Mouse (Mus musculus) hindbrain, embryonic 12.5 days (tissue): ENCODE data around the gene Eng. TPM values are rescaled to one million over a fixed set of nuclear protein-coding genes. Genes with fewer than 3 reads are reported as not detected.

Source experiments
- ATAC-seq: fragments of 200-750 bp; cut with Nextera tagmentation; 2 replicates; pipeline ENCODE4 v1.8.0; 2017; ENCODE audit warnings: moderate TSS enrichment; ENCODE audit not compliant: low FRiP score
- H3K27ac ChIP-seq: fragments of 300-500 bp; sonication (generic); 2 replicates; pipeline ENCODE4 v1.5.1; 2016; ENCODE audit warnings: mild to moderate bottlenecking
- H3K27me3 ChIP-seq: fragments of 300-500 bp; sonication (generic); 2 replicates; pipeline ENCODE4 v1.6.1; 2016; ENCODE audit warnings: mild to moderate bottlenecking
- H3K36me3 ChIP-seq: fragments of 300-500 bp; sonication (generic); 2 replicates; pipeline ENCODE4 v1.6.1; 2016; ENCODE audit warnings: mild to moderate bottlenecking
- H3K4me1 ChIP-seq: fragments of 300-500 bp; sonication (generic); 2 replicates; pipeline ENCODE4 v1.6.1; 2016
- H3K4me2 ChIP-seq: fragments of 300-500 bp; sonication (generic); replicated peaks from 2 replicates; pipeline ENCODE4 v1.6.1; 2016; ENCODE audit warnings: mild to moderate bottlenecking
- H3K4me3 ChIP-seq: fragments of 300-500 bp; sonication (generic); 2 replicates; pipeline ENCODE4 v1.5.1; 2016; ENCODE audit warnings: mild to moderate bottlenecking
- H3K9ac ChIP-seq: fragments of 300-500 bp; sonication (generic); 2 replicates; pipeline ENCODE4 v1.6.1; 2016; ENCODE audit warnings: mild to moderate bottlenecking, moderate library complexity
- H3K9me3 ChIP-seq: fragments of 300-500 bp; sonication (generic); replicated peaks from 2 replicates; pipeline ENCODE4 v1.6.1; 2016; ENCODE audit warnings: mild to moderate bottlenecking
- WGBS: fragments of 180-500 bp; shearing (Covaris S2); methylation state at CpG from one replicate; pipeline ENCODE4 v1.1.7; 2016; 5-methylcytosine and 5-hydroxymethylcytosine counted together
- polyA plus RNA-seq: library from polyadenylated mRNA; unstranded; fragments of >200 nt; fragmentation: Nextera tagmentation; extraction: Ambion mirVana; gene quantifications from 2 replicates; pipeline ENCODE4 v1.2.1, GENCODE M21; 2016

Eng gene
- polyA plus RNA-seq, 1 experiment from 2014 or later: 31.6 TPM

DNA sequence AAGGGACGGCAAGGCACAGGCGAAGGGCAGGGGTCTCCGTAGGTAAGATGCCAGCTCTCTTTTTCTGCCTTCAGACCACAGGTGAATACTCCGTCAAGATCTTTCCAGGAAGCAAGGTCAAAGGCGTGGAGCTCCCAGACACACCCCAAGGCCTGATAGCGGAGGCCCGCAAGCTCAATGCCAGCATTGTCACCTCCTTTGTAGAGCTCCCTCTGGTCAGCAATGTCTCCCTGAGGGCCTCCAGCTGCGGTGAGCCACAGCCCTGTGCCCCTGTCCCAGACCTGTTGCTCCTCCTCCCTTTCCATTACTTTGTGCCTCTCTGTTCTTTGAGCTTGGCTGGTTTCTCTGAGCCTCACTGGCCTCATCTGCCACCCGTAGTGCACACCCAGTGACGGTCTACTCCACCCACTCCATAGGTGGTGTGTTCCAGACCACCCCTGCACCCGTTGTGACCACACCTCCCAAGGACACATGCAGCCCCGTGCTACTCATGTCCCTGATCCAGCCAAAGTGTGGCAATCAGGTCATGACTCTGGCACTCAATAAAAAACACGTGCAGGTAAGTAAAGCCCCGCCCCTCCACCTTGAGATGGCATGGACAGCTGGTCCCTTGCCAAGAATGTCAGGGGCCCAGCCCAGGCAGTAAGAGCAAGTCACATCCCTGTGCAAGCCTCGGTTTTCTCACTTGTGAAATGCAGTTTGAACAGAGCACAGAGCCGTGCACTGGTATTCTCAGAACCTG is 27.0 kb downstream of the Eng start:
- Histone ChIP-seq H3K27me3 (no peaks in the 10 kb centered on the region), H3K4me3 (no peak overlapping the region), H3K27ac (no peak overlapping the region), H3K4me1 (no peaks in the 10 kb centered on the region), H3K4me2 (no peak overlapping the region), H3K9ac (no peak overlapping the region), H3K36me3 (no peaks in the 10 kb centered on the region), H3K9me3 (0 out of 2 replicates have a peak, but pooled peaks cover 5% of the 10 kb centered on the region)
- 83% methylated on average over 16 of the region's 16 CpGs for WGBS
- ATAC-seq: no peak

DNA sequence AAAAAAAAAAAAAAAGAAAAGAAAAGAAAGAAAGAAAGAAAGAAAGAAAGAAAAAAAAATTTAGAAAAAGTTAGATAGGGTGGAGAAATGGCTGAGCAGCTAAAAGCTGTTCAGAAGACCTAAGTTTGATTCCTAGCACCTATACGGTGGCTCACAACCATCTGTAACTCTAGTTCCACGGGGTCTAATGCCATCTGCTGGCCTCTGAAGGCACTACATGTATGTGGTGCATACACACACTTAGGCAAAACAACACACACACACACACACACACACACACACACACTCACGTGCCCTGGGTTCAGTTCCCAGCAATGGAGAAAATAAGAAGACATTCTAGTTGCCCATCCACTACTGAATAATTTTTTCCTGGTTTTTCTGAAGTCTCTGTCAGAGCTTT is 30.4 kb downstream of the Eng start:
- Histone ChIP-seq H3K9ac (no peak overlapping the region), H3K9me3 (0 out of 2 replicates have a peak, but pooled peaks cover 5% of the 10 kb centered on the region), H3K4me2 (no peak overlapping the region), H3K4me1 (peaks cover 6% of the 10 kb centered on the region; the same call in 1 of the 2 replicates), H3K4me3 (no peak overlapping the region), H3K27me3 (no peaks in the 10 kb centered on the region), H3K36me3 (0 out of 2 replicates have a peak, but pooled peaks cover 3% of the 10 kb centered on the region), H3K27ac (no peak overlapping the region)
- ATAC-seq: no peak
- WGBS: 89% methylated on average over 3 of the region's 3 CpGs

DNA sequence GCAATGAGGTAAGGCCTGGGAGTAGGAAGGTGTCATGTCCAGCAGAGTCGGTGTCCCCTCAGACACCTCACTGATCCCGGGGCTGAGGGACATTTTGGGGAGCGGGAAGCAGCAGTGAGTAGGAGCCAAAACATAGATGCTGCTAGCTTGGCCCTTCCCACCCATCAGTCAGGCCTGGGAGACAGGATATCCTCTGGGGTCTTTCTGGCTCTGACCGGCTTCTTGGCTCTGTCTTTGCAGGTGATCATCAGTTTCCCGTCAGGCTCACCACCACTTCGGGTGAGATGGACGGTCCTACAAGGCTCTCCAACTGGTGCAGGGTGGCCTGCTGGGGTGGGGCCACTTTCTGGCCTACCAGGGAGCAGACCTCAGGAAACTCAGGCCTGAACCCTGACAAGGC is 31.3 kb downstream of the Eng start:
- WGBS: 93% methylated on average over 7 of the region's 7 CpGs
- H3K36me3 ChIP-seq: peaks cover 5% of the 10 kb centered on the region; the same call in 1 of the 2 replicates

DNA sequence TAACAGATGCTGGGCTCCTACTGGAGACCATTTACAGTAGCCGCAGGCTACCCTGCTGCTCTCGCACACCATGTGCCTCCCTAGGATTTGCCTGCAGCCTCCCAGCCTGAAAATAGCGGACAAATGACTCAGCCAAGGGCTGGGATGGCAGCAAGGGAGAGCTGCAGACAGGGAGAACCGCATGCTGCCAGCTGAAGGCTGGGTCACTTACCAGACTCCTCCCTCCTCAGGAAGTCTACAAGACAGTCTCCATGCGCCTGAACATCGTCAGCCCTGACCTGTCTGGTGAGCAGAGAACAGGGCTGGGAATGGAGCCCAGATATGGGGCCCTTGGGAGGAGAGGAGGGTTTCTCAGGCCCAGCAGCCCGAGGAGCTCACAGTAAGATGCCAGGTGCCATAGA is 33.7 kb downstream of the Eng start:
- Histone ChIP-seq H3K27me3 (no peaks in the 10 kb centered on the region), H3K4me1 (peaks cover 7% of the 10 kb centered on the region; the same call in 1 of the 2 replicates), H3K36me3 (peaks cover 26% of the 10 kb centered on the region), H3K4me3 (no peak overlapping the region), H3K9ac (no peak overlapping the region), H3K27ac (peak overlapping the region; percentile 40; the same call in 1 of the 2 replicates), H3K4me2 (no peak overlapping the region), H3K9me3 (0 out of 2 replicates have a peak, but pooled peaks cover 5% of the 10 kb centered on the region)
- 54% methylated on average over 7 of the region's 7 CpGs for WGBS
- no peak for ATAC-seq

More for the DNA sequence above, 31.3 kb downstream of the Eng start:
- Histone ChIP-seq H3K27me3 (no peaks in the 10 kb centered on the region), H3K9me3 (0 out of 2 replicates have a peak, but pooled peaks cover 5% of the 10 kb centered on the region), H3K4me2 (no peak overlapping the region), H3K9ac (no peak overlapping the region), H3K4me3 (no peak overlapping the region), H3K27ac (no peak overlapping the region), H3K4me1 (peaks cover 7% of the 10 kb centered on the region; the same call in 1 of the 2 replicates)
- no peak for ATAC-seq

DNA sequence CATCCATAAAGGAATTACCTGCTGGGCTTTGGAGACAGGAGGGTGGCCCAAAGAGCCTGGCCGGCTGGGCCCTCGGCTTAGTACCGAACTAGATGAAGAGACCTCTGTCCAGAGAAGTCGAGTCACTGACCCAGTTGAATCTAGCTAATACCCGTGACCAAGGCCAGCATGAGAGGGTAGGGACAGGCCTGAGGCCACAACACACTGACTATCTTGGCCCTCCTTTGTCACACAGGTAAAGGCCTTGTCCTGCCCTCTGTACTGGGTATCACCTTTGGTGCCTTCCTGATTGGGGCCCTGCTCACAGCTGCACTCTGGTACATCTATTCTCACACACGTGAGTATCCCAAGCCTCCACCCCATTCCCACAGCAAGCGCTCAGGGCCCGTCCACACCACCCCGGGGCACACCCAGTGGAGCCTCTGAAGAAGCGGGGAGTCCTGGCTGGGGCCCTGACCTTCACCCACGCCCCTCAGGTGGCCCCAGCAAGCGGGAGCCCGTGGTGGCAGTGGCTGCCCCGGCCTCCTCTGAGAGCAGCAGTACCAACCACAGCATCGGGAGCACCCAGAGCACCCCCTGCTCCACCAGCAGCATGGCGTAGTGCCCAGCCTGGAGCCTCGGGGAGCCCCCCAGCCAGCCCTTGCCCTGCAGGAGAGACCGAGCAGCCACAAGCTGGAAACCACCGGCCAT is 34.7 kb downstream of the Eng start:
- WGBS: 89% methylated on average over 19 of the region's 19 CpGs
- ATAC-seq: no peak
- no peak overlapping the region for H3K4me3 ChIP-seq
- 0 out of 2 replicates have a peak, but pooled peaks cover 5% of the 10 kb centered on the region for H3K9me3 ChIP-seq
- peaks cover 7% of the 10 kb centered on the region; the same call in 1 of the 2 replicates for H3K4me1 ChIP-seq
- H3K27ac ChIP-seq: 0 out of 2 replicates have a peak overlapping the region, but pooled peaks have one; percentile 17
- no peak overlapping the region for H3K9ac ChIP-seq
- peaks cover 36% of the 10 kb centered on the region for H3K36me3 ChIP-seq
- H3K4me2 ChIP-seq: no peak overlapping the region
- no peaks in the 10 kb centered on the region for H3K27me3 ChIP-seq

DNA sequence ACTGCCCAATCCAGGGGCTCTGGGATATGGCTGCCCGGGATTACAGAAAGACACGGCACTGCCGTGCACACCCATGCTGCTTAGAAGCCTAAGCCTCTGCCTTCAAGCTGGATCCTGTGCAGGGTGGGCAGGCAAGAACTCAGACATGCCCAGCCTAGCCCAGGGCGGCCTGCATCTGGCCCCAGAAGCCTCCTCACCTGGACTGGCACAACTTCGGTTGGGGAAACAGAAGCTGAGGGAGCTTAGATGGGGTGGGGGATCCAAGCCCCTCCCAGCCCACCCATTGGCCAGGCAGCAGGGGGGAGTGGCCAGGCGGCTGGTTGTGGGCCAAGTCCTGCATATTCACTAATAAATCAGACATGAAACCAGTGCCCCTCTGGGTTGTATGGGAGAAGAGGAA is 35.4 kb downstream of the Eng start:
- Histone ChIP-seq H3K27me3 (no peaks in the 10 kb centered on the region), H3K9ac (no peak overlapping the region), H3K4me1 (peaks cover 7% of the 10 kb centered on the region; the same call in 1 of the 2 replicates), H3K27ac (0 out of 2 replicates have a peak overlapping the region, but pooled peaks have one; percentile 17), H3K36me3 (peaks cover 42% of the 10 kb centered on the region), H3K4me3 (no peak overlapping the region), H3K4me2 (no peak overlapping the region), H3K9me3 (0 out of 2 replicates have a peak, but pooled peaks cover 5% of the 10 kb centered on the region)
- ATAC-seq: no peak
- 71% methylated on average over 6 of the region's 6 CpGs for WGBS

DNA sequence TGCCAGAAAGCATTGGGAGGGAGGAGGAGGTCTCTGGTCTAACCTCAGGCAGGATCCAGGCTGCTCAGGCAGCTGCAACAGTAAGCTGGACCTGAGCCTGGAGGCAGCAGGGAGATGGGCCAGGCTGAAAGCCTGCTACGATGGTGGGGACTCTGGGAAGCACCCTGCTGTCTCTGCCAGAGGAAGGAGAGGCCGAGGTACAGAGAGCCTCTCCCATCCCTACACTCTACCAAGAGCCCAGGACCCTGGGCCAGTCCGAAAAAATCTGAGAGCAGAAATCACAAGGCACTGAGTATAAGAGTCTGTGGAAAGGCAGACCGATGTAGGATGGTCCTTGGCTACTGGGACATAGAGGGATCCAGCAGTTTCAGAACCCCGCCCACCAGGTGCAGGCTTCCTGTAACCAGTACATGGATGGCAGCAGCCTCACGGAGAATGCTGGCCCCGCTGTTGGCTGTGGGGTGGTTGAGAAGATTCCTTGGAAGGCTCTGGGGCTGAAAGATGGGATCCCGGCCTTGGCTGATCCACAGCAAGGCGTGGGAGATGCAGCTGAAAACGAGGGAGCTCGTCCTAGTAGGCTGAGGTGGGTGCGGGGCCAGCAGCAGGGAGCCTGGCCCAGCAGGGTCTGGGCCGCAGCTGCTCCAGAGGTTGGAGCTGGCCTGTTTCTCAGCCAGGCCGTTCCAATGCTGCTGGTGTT is 36.5 kb downstream of the Eng start:
- H3K4me1 ChIP-seq: peaks cover 7% of the 10 kb centered on the region; the same call in 1 of the 2 replicates
- no peaks in the 10 kb centered on the region for H3K9me3 ChIP-seq
- H3K4me3 ChIP-seq: no peak overlapping the region
- H3K9ac ChIP-seq: no peak overlapping the region
- no peak for ATAC-seq
- WGBS: 84% methylated on average over 14 of the region's 14 CpGs
- no peaks in the 10 kb centered on the region for H3K27me3 ChIP-seq
- H3K27ac ChIP-seq: no peak overlapping the region
- H3K4me2 ChIP-seq: no peak overlapping the region
- H3K36me3 ChIP-seq: peaks cover 52% of the 10 kb centered on the region

DNA sequence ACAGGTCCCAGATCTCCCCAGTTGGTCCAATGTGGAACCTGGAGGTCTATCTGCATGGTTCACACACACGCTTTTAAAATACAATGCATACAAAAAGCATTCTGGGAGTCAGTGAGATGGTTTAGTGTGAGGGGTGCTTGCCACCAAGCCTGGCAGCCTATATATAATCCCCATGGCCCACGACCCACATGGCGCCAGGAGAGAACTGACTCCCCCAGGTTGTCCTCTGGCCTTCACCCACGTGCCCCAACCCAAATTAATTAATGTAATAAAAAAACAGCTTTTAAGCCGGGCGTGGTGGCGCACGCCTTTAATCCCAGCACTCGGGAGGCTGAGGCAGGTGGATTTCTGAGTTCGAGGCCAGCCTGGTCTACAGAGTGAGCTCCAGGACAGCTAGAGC is 37.3 kb downstream of the Eng start:
- H3K4me3 ChIP-seq: no peak overlapping the region
- no peaks in the 10 kb centered on the region for H3K27me3 ChIP-seq
- H3K4me1 ChIP-seq: peaks cover 7% of the 10 kb centered on the region; the same call in 1 of the 2 replicates
- H3K27ac ChIP-seq: no peak overlapping the region
- no peak overlapping the region for H3K9ac ChIP-seq
- no peak for ATAC-seq
- H3K4me2 ChIP-seq: no peak overlapping the region
- H3K36me3 ChIP-seq: peaks cover 57% of the 10 kb centered on the region
- WGBS: 93% methylated on average over 10 of the region's 10 CpGs
- no peaks in the 10 kb centered on the region for H3K9me3 ChIP-seq

DNA sequence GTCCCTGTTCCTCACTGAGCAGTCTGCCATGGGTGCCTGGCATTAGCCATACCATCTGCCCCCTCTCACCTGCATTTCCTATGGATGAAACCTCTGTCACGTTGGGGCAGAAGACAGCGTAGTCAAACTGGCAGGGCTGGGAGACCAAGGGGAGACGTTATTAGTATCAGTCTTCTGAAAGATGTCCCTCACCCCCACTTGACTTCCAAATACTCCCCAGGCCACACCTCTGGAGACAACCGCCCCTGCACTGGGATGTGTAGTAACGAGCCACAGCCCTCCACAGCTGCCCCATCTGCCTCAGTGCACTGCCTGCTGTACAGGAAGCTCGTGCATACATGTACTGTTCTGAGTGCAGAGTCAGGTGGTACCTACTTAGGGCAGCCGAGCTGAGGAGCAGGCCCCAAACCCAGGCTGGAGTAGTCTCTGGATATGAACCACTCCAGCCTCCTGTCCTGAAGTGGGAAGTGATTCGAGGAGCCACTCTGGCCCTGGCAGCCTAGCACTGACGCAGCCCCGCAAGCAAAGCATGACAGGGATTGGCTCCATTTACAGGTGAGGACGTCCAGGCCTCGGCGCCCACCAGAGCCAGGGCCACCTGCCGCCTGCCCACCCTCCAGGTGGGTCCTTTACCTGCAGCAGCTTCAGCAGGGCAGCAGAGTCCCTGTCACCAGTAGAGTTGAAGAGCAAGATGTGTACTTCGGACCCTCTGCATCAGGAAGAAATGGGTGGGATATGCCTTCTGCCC is 38.5 kb downstream of the Eng start:
- ATAC-seq: no peak
- H3K27me3 ChIP-seq: no peaks in the 10 kb centered on the region
- H3K27ac ChIP-seq: no peak overlapping the region
- no peaks in the 10 kb centered on the region for H3K9me3 ChIP-seq
- H3K4me2 ChIP-seq: no peak overlapping the region
- WGBS: 93% methylated on average over 15 of the region's 15 CpGs
- H3K4me1 ChIP-seq: peaks cover 7% of the 10 kb centered on the region; the same call in 1 of the 2 replicates
- no peak overlapping the region for H3K4me3 ChIP-seq
- H3K36me3 ChIP-seq: peaks cover 57% of the 10 kb centered on the region
- no peak overlapping the region for H3K9ac ChIP-seq

DNA sequence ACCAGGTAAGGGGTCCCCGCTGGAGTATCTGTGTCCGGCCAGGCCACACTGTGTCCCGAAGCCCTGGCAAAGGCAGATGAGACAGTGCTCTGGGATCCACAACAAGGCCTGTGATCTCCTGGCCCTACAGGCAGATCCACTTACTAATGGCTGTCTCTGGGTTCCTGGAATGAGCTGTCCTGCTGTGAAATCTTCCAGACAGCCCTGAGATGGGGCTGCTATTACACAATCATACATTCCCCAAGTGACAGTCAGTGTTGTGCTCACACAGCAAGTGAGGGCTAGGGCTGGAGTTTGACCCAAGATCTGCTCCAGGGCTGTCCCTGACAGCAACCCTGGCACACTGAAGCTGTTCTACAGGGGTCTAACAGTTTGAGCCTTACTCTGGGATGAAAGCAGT is 39.4 kb downstream of the Eng start:
- H3K27me3 ChIP-seq: no peaks in the 10 kb centered on the region
- H3K36me3 ChIP-seq: peaks cover 57% of the 10 kb centered on the region
- ATAC-seq: no peak
- H3K27ac ChIP-seq: no peak overlapping the region
- H3K9me3 ChIP-seq: no peaks in the 10 kb centered on the region
- peaks cover 6% of the 10 kb centered on the region; the same call in 1 of the 2 replicates for H3K4me1 ChIP-seq
- H3K4me2 ChIP-seq: no peak overlapping the region
- no peak overlapping the region for H3K4me3 ChIP-seq
- H3K9ac ChIP-seq: no peak overlapping the region
- 87% methylated on average over 3 of the region's 3 CpGs for WGBS

DNA sequence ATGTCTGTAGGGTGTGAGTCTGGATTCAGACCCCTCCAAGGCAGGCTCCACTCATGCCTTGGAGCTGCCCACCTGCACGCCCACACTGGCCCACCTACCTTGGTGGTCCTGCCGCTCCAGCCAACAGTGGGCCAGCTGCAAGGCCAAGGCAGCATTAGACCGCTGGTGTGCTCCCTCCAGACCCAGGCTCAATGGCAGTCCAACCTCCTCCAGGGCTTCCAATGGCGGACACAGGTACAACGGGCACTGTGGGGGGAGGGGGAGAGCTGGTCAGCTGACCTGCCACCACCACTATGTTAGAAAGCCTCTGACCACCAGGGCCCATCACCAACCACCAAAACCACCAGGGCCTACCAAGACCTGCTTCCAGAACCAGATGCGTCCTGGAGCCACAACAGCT is 40.2 kb downstream of the Eng start:
- no peaks in the 10 kb centered on the region for H3K27me3 ChIP-seq
- peaks cover 58% of the 10 kb centered on the region for H3K36me3 ChIP-seq
- H3K9me3 ChIP-seq: no peaks in the 10 kb centered on the region
- H3K9ac ChIP-seq: no peak overlapping the region
- no peak overlapping the region for H3K27ac ChIP-seq
- H3K4me1 ChIP-seq: peaks cover 6% of the 10 kb centered on the region; the same call in 1 of the 2 replicates
- WGBS: 96% methylated on average over 6 of the region's 6 CpGs
- H3K4me3 ChIP-seq: no peak overlapping the region
- ATAC-seq: no peak
- no peak overlapping the region for H3K4me2 ChIP-seq
